Mouse (Mus musculus) CH12.LX (cell line): Measurements from ENCODE around the gene Akap10. TPM values are rescaled to one million over a fixed set of nuclear protein-coding genes. Genes with fewer than 3 reads are reported as not detected.

Experiments
- DNase-seq: peaks from one replicate; pipeline ENCODE4 v3.0.0-alpha.2; 2013; ENCODE audit errors: extremely low read depth
- H3K27ac ChIP-seq: 2 replicates; pipeline ENCODE4 v1.5.1; 2012; ENCODE audit warnings: low read depth, mild to moderate bottlenecking, control low read depth, moderate library complexity; ENCODE audit not compliant: insufficient read depth
- H3K27me3 ChIP-seq: replicated peaks from 2 replicates; pipeline ENCODE3; 2012; ENCODE audit warnings: inconsistent platforms
- H3K36me3 ChIP-seq, 2 experiments: replicated peaks in 1 of 2; 2 replicates each; pipeline versions ENCODE3 to v1.6.1; 2012; ENCODE audit warnings: inconsistent platforms in 1 of 2, low read length in 1 of 2, mild to moderate bottlenecking in 1 of 2, mixed read lengths in 1 of 2, moderate library complexity in 1 of 2; ENCODE audit not compliant: control insufficient read depth in 1 of 2, insufficient read depth in 1 of 2
- H3K4me1 ChIP-seq, 2 experiments: 2 replicates each; pipeline ENCODE4 v1.6.1; 2012; ENCODE audit warnings: inconsistent platforms in 1 of 2, moderate library complexity in 1 of 2; ENCODE audit not compliant: insufficient read depth in 2 of 2, control insufficient read depth in 1 of 2
- H3K4me2 ChIP-seq: 2 replicates; pipeline ENCODE4 v1.6.1; 2012; ENCODE audit warnings: low read depth, mild to moderate bottlenecking, control low read depth; ENCODE audit not compliant: poor library complexity, insufficient read depth, severe bottlenecking
- H3K4me3 ChIP-seq, 3 experiments: fragments of 150-350 bp in 1 of 3; sonication (generic) in 1 of 3; replicated peaks in 1 of 3; 2 replicates each; pipeline versions ENCODE3 to v1.5.1; 2011 to 2012; ENCODE audit warnings: low read depth in 2 of 3, low read length in 2 of 3, mild to moderate bottlenecking in 2 of 3, moderate library complexity in 2 of 3, control low read depth in 1 of 3, improper control_type of control experiment in 1 of 3, inconsistent platforms in 1 of 3, mixed read lengths in 1 of 3; ENCODE audit not compliant: poor library complexity in 1 of 3
- H3K79me2 ChIP-seq: replicated peaks from 2 replicates; pipeline ENCODE4 v1.6.1; 2012; ENCODE audit warnings: mild to moderate bottlenecking, moderate library complexity; ENCODE audit not compliant: control insufficient read depth, poor library complexity, insufficient read depth, severe bottlenecking; ENCODE audit errors: extremely low read depth
- H3K9ac ChIP-seq: 2 replicates; pipeline ENCODE4 v1.6.1; 2012; ENCODE audit warnings: low read depth, mild to moderate bottlenecking, control low read depth, moderate library complexity; ENCODE audit not compliant: insufficient read depth
- H3K9me3 ChIP-seq: replicated peaks from 2 replicates; pipeline ENCODE3; 2012; ENCODE audit warnings: low read length, inconsistent platforms, mixed read lengths
- BHLHE40 ChIP-seq: IDR thresholded peaks from 2 replicates; pipeline ENCODE4 v1.6.1; 2011; ENCODE audit warnings: mild to moderate bottlenecking, low read depth, low read length, improper control_type of control experiment
- CHD1 ChIP-seq: IDR thresholded peaks from 2 replicates; pipeline ENCODE4 v1.6.1; 2012; ENCODE audit warnings: low read depth, low read length, improper control_type of control experiment, inconsistent platforms
- ELF1 ChIP-seq: IDR thresholded peaks from 2 replicates; pipeline ENCODE4 v1.6.1; 2014; ENCODE audit warnings: low read depth, mild to moderate bottlenecking, inconsistent platforms, low read length, improper control_type of control experiment
- EP300 ChIP-seq: IDR thresholded peaks from 2 replicates; pipeline ENCODE4 v1.6.1; 2011; ENCODE audit warnings: low read length, improper control_type of control experiment
- GABPA ChIP-seq: IDR thresholded peaks from 2 replicates; pipeline ENCODE4 v1.6.1; 2012; ENCODE audit warnings: low read depth, low read length, improper control_type of control experiment, inconsistent platforms; ENCODE audit not compliant: insufficient replicate concordance
- IRF4 ChIP-seq: IDR thresholded peaks from 2 replicates; pipeline ENCODE4 v1.6.1; 2014; ENCODE audit warnings: low read depth, mild to moderate bottlenecking, inconsistent platforms, low read length, improper control_type of control experiment
- JUND ChIP-seq: conservative IDR thresholded peaks from 2 replicates; pipeline ENCODE4 v1.6.1; 2011; ENCODE audit warnings: low read depth, low read length, improper control_type of control experiment
- KAT2A ChIP-seq: IDR thresholded peaks from 2 replicates; pipeline ENCODE4 v1.6.1; 2012; ENCODE audit warnings: low read length, improper control_type of control experiment, inconsistent platforms; ENCODE audit not compliant: insufficient replicate concordance
- MAX ChIP-seq: IDR thresholded peaks from 2 replicates; pipeline ENCODE4 v1.6.1; 2011; ENCODE audit warnings: low read length, improper control_type of control experiment
- MAZ ChIP-seq: IDR thresholded peaks from 2 replicates; pipeline ENCODE4 v1.6.1; 2012; ENCODE audit warnings: low read depth, mild to moderate bottlenecking, inconsistent platforms, low read length, improper control_type of control experiment, moderate library complexity
- MEF2A ChIP-seq: IDR thresholded peaks from 2 replicates; pipeline ENCODE4 v1.6.1; 2014; ENCODE audit warnings: low read depth, mild to moderate bottlenecking, inconsistent platforms, low read length, improper control_type of control experiment, borderline replicate concordance
- MYC ChIP-seq: IDR thresholded peaks from 2 replicates; pipeline ENCODE4 v1.6.1; 2011; ENCODE audit warnings: low read depth, mild to moderate bottlenecking, improper control_type of control experiment, low read length
- NRF1 ChIP-seq: IDR thresholded peaks from 2 replicates; pipeline ENCODE4 v1.6.1; 2014; ENCODE audit warnings: low read depth, mild to moderate bottlenecking, inconsistent platforms, low read length, improper control_type of control experiment, moderate library complexity
- PAX5 ChIP-seq: IDR thresholded peaks from 2 replicates; pipeline ENCODE4 v1.6.1; 2012; ENCODE audit warnings: low read length, inconsistent platforms, mixed read lengths
- POLR2A ChIP-seq: IDR thresholded peaks from 2 replicates; pipeline ENCODE4 v1.6.1; 2011; ENCODE audit warnings: low read depth, mild to moderate bottlenecking, improper control_type of control experiment, low read length
- POLR2AphosphoS2 ChIP-seq: IDR thresholded peaks from 2 replicates; pipeline ENCODE4 v1.6.1; 2011; ENCODE audit warnings: low read depth, low read length, improper control_type of control experiment
- RCOR1 ChIP-seq: conservative IDR thresholded peaks from 2 replicates; pipeline ENCODE4 v1.6.1; 2012; ENCODE audit warnings: low read depth, mild to moderate bottlenecking, inconsistent platforms, low read length, improper control_type of control experiment
- SMC3 ChIP-seq: IDR thresholded peaks from 2 replicates; pipeline ENCODE4 v1.6.1; 2011; ENCODE audit warnings: low read depth, low read length, improper control_type of control experiment
- TCF12 ChIP-seq: IDR thresholded peaks from 2 replicates; pipeline ENCODE4 v1.6.1; 2014; ENCODE audit warnings: low read depth, mild to moderate bottlenecking, inconsistent platforms, low read length, improper control_type of control experiment
- ZNF384 ChIP-seq: IDR thresholded peaks from 2 replicates; pipeline ENCODE4 v1.6.1; 2012; ENCODE audit warnings: low read depth, low read length, improper control_type of control experiment, inconsistent platforms
- dilution Hi-C: fragments of 300-500 bp; cut with MboI; formaldehyde crosslinking; loops from 2 replicates; pipeline ENCODE4 v1.14.3; 2020; ENCODE audit warnings: low sequenced_read_pairs; ENCODE audit not compliant: extremely low pct_unique_long_range_greater_than_20kb, extremely low pct_ligation_motif_present
- in situ Hi-C: fragments of 300-500 bp; cut with MboI; formaldehyde crosslinking; loops from 3 replicates; pipeline ENCODE4 v1.14.3; 2019; ENCODE audit warnings: low sequenced_read_pairs, low pct_ligation_motif_present, low pct_unique_long_range_greater_than_20kb, mixed read lengths
- polyA plus RNA-seq: library from polyadenylated mRNA; unstranded; fragments of >175 nt; gene quantifications from 2 replicates; pipeline ENCODE4 v1.2.1, GENCODE M21; 2012; ENCODE audit warnings: low read depth; ENCODE audit not compliant: insufficient read length
- total RNA-seq, 2 experiments: library from RNA; depleted of rRNA; stranded (reverse); fragments of 300-350 nt in 1 of 2; fragments of >200 nt in 1 of 2; gene quantifications; 2 replicates each; pipeline ENCODE4 v1.2.3; 2012 to 2014

The Akap10 gene
- total and polyA plus RNA-seq, 3 experiments = 24.1 to 38.4 (median 25.3) TPM

- TF ChIP-seq EP300 = peak; percentile 73
- TF ChIP-seq POLR2AphosphoS2 = no peak
- TF ChIP-seq MYC = 0 out of 2 replicates have a peak, but pooled peaks have one; percentile 32
- TF ChIP-seq SMC3 = no peak
These were observed 40.8 kb upstream of the Akap10 start (continued) for GRCm38 (mm10) chr11:61970901-61971300.

- Histone ChIP-seq H3K9me3 (no peaks in the 10 kb centered on the region), H3K4me2 (no peak overlapping the region), H3K4me3 (no peak overlapping the region), H3K36me3 (no peaks in the 10 kb centered on the region), H3K79me2 (no peaks in the 10 kb centered on the region), H3K27me3 (peaks cover 2% of the 10 kb centered on the region), H3K27ac (no peak overlapping the region), H3K4me1 (peaks cover 5 to 20% of the 10 kb centered on the region in 2 experiments), H3K9ac (no peak overlapping the region)
- in situ Hi-C loops (no loop called here), dilution Hi-C loops (no loop called here)
- no peak for TF ChIP-seq BHLHE40
- TF ChIP-seq RCOR1 = no peak
- no peak for TF ChIP-seq TCF12
- DNase-seq = no peak
These were observed 38.8 kb upstream of the Akap10 start for GRCm38 (mm10) chr11:61968875-61969274.

GRCm38 (mm10) chr11:61967034-61967433 is 37.0 kb upstream of the Akap10 start:
- dilution Hi-C loops (no loop called here), in situ Hi-C loops (no loop called here)
- Histone ChIP-seq H3K27ac (no peak overlapping the region), H3K4me1 (peaks cover 16 to 33% of the 10 kb centered on the region in 2 experiments), H3K9ac (no peak overlapping the region), H3K9me3 (no peaks in the 10 kb centered on the region), H3K79me2 (no peaks in the 10 kb centered on the region), H3K36me3 (no peaks in the 10 kb centered on the region), H3K4me3 (no peak overlapping the region), H3K27me3 (no peaks in the 10 kb centered on the region), H3K4me2 (no peak overlapping the region)
- no peak for TF ChIP-seq POLR2A
- no peak for TF ChIP-seq JUND
- no peak for TF ChIP-seq IRF4
- no peak for TF ChIP-seq ZNF384
- TF ChIP-seq KAT2A = no peak
- TF ChIP-seq MYC = no peak
- no peak for TF ChIP-seq POLR2AphosphoS2
- no peak for TF ChIP-seq GABPA
- no peak for TF ChIP-seq MEF2A
- TF ChIP-seq NRF1 = no peak
- TF ChIP-seq CHD1 = no peak
- TF ChIP-seq PAX5 = no peak
- no peak for TF ChIP-seq ELF1
- no peak for TF ChIP-seq MAZ
- no peak for TF ChIP-seq MAX
- no peak for DNase-seq
